Comparison of ENCODE assay signal across 8 mouse cellular contexts in genomic region chr12:52604992-52605652, GRCm38 (mm10).
DNase-seq lines count a peak whose midpoint lies in the region; ATAC-seq and TF ChIP-seq lines count a peak whose summit lies in the region.

No protein-coding gene starts in this region.

- TF ChIP-seq EP300 in liver, postnatal 0 days (IDR thresholded peaks at IDR 0.05; ENCODE audit: low read depth) = no peak

- H3K4me1 ChIP-seq in heart, embryonic 12.5 days (replicated peaks) = 0 out of 2 replicates have a peak, but pooled peaks cover 5% of the 10 kb centered on the region
- H3K4me1 ChIP-seq in ES-E14 (ENCODE audit: control insufficient read depth in 2 of 2, insufficient read depth in 2 of 2, low read length in 2 of 2, poor library complexity in 1 of 2) = peaks cover 4% of the 10 kb centered on the region in 2 experiments; a peak in 1 of 4 replicates
- H3K4me1 ChIP-seq in heart, embryonic 15.5 days (replicated peaks) = peaks cover 6% of the 10 kb centered on the region
- H3K4me1 ChIP-seq in liver, postnatal 0 days (ENCODE audit: insufficient read depth) = 0 out of 2 replicates have a peak, but pooled peaks cover 4% of the 10 kb centered on the region

- in situ Hi-C loops in ES-E14 (cut with MboI; ENCODE audit: low sequenced_read_pairs in 2 of 2, unreplicated experiment in 2 of 2) = no loop called here

- H3K4me3 ChIP-seq in heart, embryonic 12.5 days = peak overlapping the region; percentile 91
- peak overlapping the region; percentile 22 to 98; a peak in 3 of 4 replicates for H3K4me3 ChIP-seq in ES-E14 (ENCODE audit: insufficient read depth in 1 of 2, low read depth in 1 of 2, low read length in 2 of 2, poor library complexity in 1 of 2, severe bottlenecking in 1 of 2)
- H3K4me3 ChIP-seq in heart, embryonic 15.5 days = peak overlapping the region; percentile 90
- peak overlapping the region; percentile 69 for H3K4me3 ChIP-seq in liver, postnatal 0 days (ENCODE audit: low read depth, low read length)

- WGBS in heart, embryonic 12.5 days = 43% methylated on average over 13 of the region's 13 CpGs
- 44% methylated on average over 13 of the region's 13 CpGs for WGBS in heart, embryonic 15.5 days
- WGBS in liver, postnatal 0 days (ENCODE audit: insufficient replicate concordance) = 46% methylated on average over 13 of the region's 13 CpGs

- H3K27ac ChIP-seq in heart, embryonic 12.5 days (ENCODE audit: poor library complexity, severe bottlenecking) = peak overlapping the region; percentile 70
- H3K27ac ChIP-seq in ES-E14 (ENCODE audit: insufficient read depth, low read depth, low read length, poor library complexity, severe bottlenecking) = no peak overlapping the region
- peak overlapping the region; percentile 95 for H3K27ac ChIP-seq in heart, embryonic 15.5 days
- peak overlapping the region; percentile 92 for H3K27ac ChIP-seq in liver, postnatal 0 days (ENCODE audit: low read depth)

- no peaks in the 10 kb centered on the region for H3K9me3 ChIP-seq in heart, embryonic 12.5 days (replicated peaks)
- H3K9me3 ChIP-seq in ES-E14 (ENCODE audit: control insufficient read depth, insufficient read depth, low read depth, low read length) = no peaks in the 10 kb centered on the region
- H3K9me3 ChIP-seq in heart, embryonic 15.5 days (replicated peaks) = no peaks in the 10 kb centered on the region
- no peaks in the 10 kb centered on the region for H3K9me3 ChIP-seq in liver, postnatal 0 days (ENCODE audit: low read length)

- H3K4me2 ChIP-seq in heart, embryonic 12.5 days = peak overlapping the region; percentile 78
- peak overlapping the region; percentile 84 for H3K4me2 ChIP-seq in heart, embryonic 15.5 days
- H3K4me2 ChIP-seq in liver, postnatal 0 days (ENCODE audit: low read depth, low read length) = peak overlapping the region; percentile 84

- ATAC-seq in heart, embryonic 12.5 days (ENCODE audit: insufficient number of reproducible peaks, low FRiP score) = no peak
- no peak for ATAC-seq in heart, embryonic 15.5 days (replicated peaks; ENCODE audit: insufficient number of reproducible peaks, insufficient read depth, low FRiP score, low read depth)
- ATAC-seq in liver, postnatal 0 days = no peak

- H3K9ac ChIP-seq in heart, embryonic 12.5 days = peak overlapping the region; percentile 70
- no peak overlapping the region for H3K9ac ChIP-seq in ES-E14 (ENCODE audit: insufficient read depth, low read depth, low read length, poor library complexity, severe bottlenecking)
- H3K9ac ChIP-seq in heart, embryonic 15.5 days = peak overlapping the region; percentile 75
- H3K9ac ChIP-seq in liver, postnatal 0 days (replicated peaks) = peak overlapping the region; percentile 71

- no peak for TF ChIP-seq CTCF in liver, postnatal 0 days (IDR thresholded peaks at IDR 0.05; ENCODE audit: low read depth)

- no peaks in the 10 kb centered on the region for H3K27me3 ChIP-seq in heart, embryonic 12.5 days (replicated peaks)
- no peaks in the 10 kb centered on the region for H3K27me3 ChIP-seq in heart, embryonic 15.5 days
- H3K27me3 ChIP-seq in liver, postnatal 0 days (ENCODE audit: insufficient read depth, low read length) = no peaks in the 10 kb centered on the region

- DNase-seq in heart, adult 11 months = no peak
- peak; percentile 26 for DNase-seq in ES-E14 (ENCODE audit: low read depth, low spot score)
- no peak for DNase-seq in liver, postnatal 0 days
- DNase-seq in c-Kit-positive CD71-positive TER-119-positive erythroid progenitor cells, embryonic 14.5 days (ENCODE audit: low spot score) = no peak
- DNase-seq in right cerebral cortex, postnatal 14 days = no peak
- no peak for DNase-seq in gastrocnemius, postnatal 10 days

- no peaks in the 10 kb centered on the region for H3K36me3 ChIP-seq in heart, embryonic 12.5 days
- no peaks in the 10 kb centered on the region for H3K36me3 ChIP-seq in ES-E14 (ENCODE audit: control insufficient read depth, insufficient read depth, low read length, poor library complexity, severe bottlenecking)
- H3K36me3 ChIP-seq in heart, embryonic 15.5 days = no peaks in the 10 kb centered on the region
- H3K36me3 ChIP-seq in liver, postnatal 0 days (replicated peaks; ENCODE audit: insufficient read depth, low read length) = no peaks in the 10 kb centered on the region

TF ChIP-seq in ES-E14, 5 proteins besides CTCF, POLR2A, EP300 and RAD21:
- TF ChIP-seq ZNF384 (IDR thresholded peaks at IDR 0.05; ENCODE audit: low read depth, low read length) (no peak), ZC3H11A (IDR thresholded peaks at IDR 0.05; ENCODE audit: borderline replicate concordance, low read depth, low read length) (no peak), CHD2 (IDR thresholded peaks at IDR 0.05; ENCODE audit: low read depth, low read length) (no peak), HCFC1 (IDR thresholded peaks at IDR 0.05; ENCODE audit: borderline replicate concordance, insufficient read depth, low read length) (no peak), MAFK (IDR thresholded peaks at IDR 0.05; ENCODE audit: insufficient read depth, low read depth, low read length) (no peak)
TF ChIP-seq in ES-E14: peak in this region for 0.
